Mouse (Mus musculus): ENCODE data around the gene Dpm3. TPM values are rescaled to one million over a fixed set of nuclear protein-coding genes. Genes with fewer than 3 reads are reported as not detected.

The Dpm3 gene
- polyA plus RNA-seq, 1 experiment from 2014 or later, result 152 TPM

GRCm38 (mm10) chr3:89238494-89238893 is 20.7 kb upstream of the Dpm3 start:
- ATAC-seq (ENCODE audit: low FRiP score, low TSS enrichment), result peak; percentile 12; the same call in 1 of the 2 replicates
- 43% methylated on average over 9 of the region's 12 CpGs for WGBS
- peak overlapping the region; percentile 18; the same call in 1 of the 2 replicates for H3K27ac ChIP-seq (replicated peaks)

GRCm38 (mm10) chr3:89242331-89242895 is 16.7 kb upstream of the Dpm3 start:
- H3K4me1 ChIP-seq (replicated peaks; ENCODE audit: control insufficient read depth, insufficient read depth), result peaks cover 4% of the 10 kb centered on the region; the same call in 1 of the 2 replicates
- no peaks in the 10 kb centered on the region for H3K27me3 ChIP-seq (ENCODE audit: control insufficient read depth, insufficient read depth, low read length)
- H3K9me3 ChIP-seq (ENCODE audit: control insufficient read depth, low read length), result no peaks in the 10 kb centered on the region
- DNase-seq (ENCODE audit: low spot score), result peak; percentile 84
- H3K9ac ChIP-seq (ENCODE audit: low read length), result no peak overlapping the region
- H3K4me2 ChIP-seq (replicated peaks; ENCODE audit: low read depth), result no peak overlapping the region
- no peak for TF ChIP-seq EP300 (optimal IDR thresholded peaks at IDR 0.05)
- peak; percentile 86 for TF ChIP-seq CTCF (IDR thresholded peaks at IDR 0.05; ENCODE audit: low read depth)
- no peaks in the 10 kb centered on the region for H3K36me3 ChIP-seq (ENCODE audit: control insufficient read depth, insufficient read depth, low read length)
- no peak overlapping the region for H3K27ac ChIP-seq (replicated peaks)
- ATAC-seq (ENCODE audit: low FRiP score, low TSS enrichment), result peak; percentile 25
- H3K4me3 ChIP-seq (ENCODE audit: low read depth, low read length), result no peak overlapping the region
- WGBS, result 67% methylated on average over 9 of the region's 9 CpGs

More at GRCm38 (mm10) chr3:89238494-89238893, 20.7 kb upstream of the Dpm3 start:
- Histone ChIP-seq H3K4me3 (ENCODE audit: low read depth, low read length) (no peak overlapping the region), H3K4me2 (replicated peaks; ENCODE audit: low read depth) (0 out of 2 replicates have a peak overlapping the region, but pooled peaks have one; percentile 3), H3K9ac (ENCODE audit: low read length) (no peak overlapping the region), H3K9me3 (ENCODE audit: control insufficient read depth, low read length) (no peaks in the 10 kb centered on the region), H3K36me3 (ENCODE audit: control insufficient read depth, insufficient read depth, low read length) (no peaks in the 10 kb centered on the region), H3K4me1 (replicated peaks; ENCODE audit: control insufficient read depth, insufficient read depth) (no peaks in the 10 kb centered on the region), H3K27me3 (ENCODE audit: control insufficient read depth, insufficient read depth, low read length) (no peaks in the 10 kb centered on the region)
- TF ChIP-seq CTCF (IDR thresholded peaks at IDR 0.05; ENCODE audit: low read depth) (no peak), EP300 (optimal IDR thresholded peaks at IDR 0.05) (no peak)
- DNase-seq (ENCODE audit: low spot score), result peak; percentile 75

GRCm38 (mm10) chr3:89243609-89244008 is 15.5 kb upstream of the Dpm3 start:
- H3K9me3 ChIP-seq (ENCODE audit: control insufficient read depth, low read length), result no peaks in the 10 kb centered on the region
- 25% methylated on average over 14 of the region's 14 CpGs for WGBS
- DNase-seq (ENCODE audit: low spot score) (peak; percentile 83), ATAC-seq (ENCODE audit: low FRiP score, low TSS enrichment) (peak; percentile 48)
- H3K4me1 ChIP-seq (replicated peaks; ENCODE audit: control insufficient read depth, insufficient read depth), result peaks cover 4% of the 10 kb centered on the region; the same call in 1 of the 2 replicates
- peak overlapping the region; percentile 8; the same call in 1 of the 2 replicates for H3K9ac ChIP-seq (ENCODE audit: low read length)
- H3K4me3 ChIP-seq (ENCODE audit: low read depth, low read length), result no peak overlapping the region
- no peaks in the 10 kb centered on the region for H3K27me3 ChIP-seq (ENCODE audit: control insufficient read depth, insufficient read depth, low read length)
- no peak overlapping the region for H3K4me2 ChIP-seq (replicated peaks; ENCODE audit: low read depth)
- TF ChIP-seq EP300 (optimal IDR thresholded peaks at IDR 0.05), result no peak
- TF ChIP-seq CTCF (IDR thresholded peaks at IDR 0.05; ENCODE audit: low read depth), result peak; percentile 68
- no peaks in the 10 kb centered on the region for H3K36me3 ChIP-seq (ENCODE audit: control insufficient read depth, insufficient read depth, low read length)
- H3K27ac ChIP-seq (replicated peaks), result no peak overlapping the region

- H3K9ac ChIP-seq (ENCODE audit: low read length), result no peak overlapping the region
- WGBS, result 20% methylated on average over 25 of the region's 25 CpGs
- no peaks in the 10 kb centered on the region for H3K27me3 ChIP-seq (ENCODE audit: control insufficient read depth, insufficient read depth, low read length)
- peaks cover 4% of the 10 kb centered on the region; the same call in 1 of the 2 replicates for H3K4me1 ChIP-seq (replicated peaks; ENCODE audit: control insufficient read depth, insufficient read depth)
- ATAC-seq (ENCODE audit: low FRiP score, low TSS enrichment), result peak; percentile 33
- H3K4me3 ChIP-seq (ENCODE audit: low read depth, low read length), result peak overlapping the region; percentile 58
- peak overlapping the region; percentile 90 for H3K4me2 ChIP-seq (replicated peaks; ENCODE audit: low read depth)
- H3K27ac ChIP-seq (replicated peaks), result no peak overlapping the region
- peak; percentile 54 for TF ChIP-seq CTCF (IDR thresholded peaks at IDR 0.05; ENCODE audit: low read depth)
- TF ChIP-seq EP300 (optimal IDR thresholded peaks at IDR 0.05), result no peak
- no peaks in the 10 kb centered on the region for H3K36me3 ChIP-seq (ENCODE audit: control insufficient read depth, insufficient read depth, low read length)
- H3K9me3 ChIP-seq (ENCODE audit: control insufficient read depth, low read length), result no peaks in the 10 kb centered on the region
- DNase-seq (ENCODE audit: low spot score), result peak; percentile 58
Measured at GRCm38 (mm10) chr3:89244158-89244981, 14.8 kb upstream of the Dpm3 start.

- no peak for ATAC-seq (ENCODE audit: low FRiP score, low TSS enrichment)
- TF ChIP-seq CTCF (IDR thresholded peaks at IDR 0.05; ENCODE audit: low read depth) (no peak), EP300 (optimal IDR thresholded peaks at IDR 0.05) (no peak)
- H3K36me3 ChIP-seq (ENCODE audit: control insufficient read depth, insufficient read depth, low read length), result no peaks in the 10 kb centered on the region
- peak overlapping the region; percentile 41; the same call in 1 of the 2 replicates for H3K9ac ChIP-seq (ENCODE audit: low read length)
- no peak overlapping the region for H3K27ac ChIP-seq (replicated peaks)
- DNase-seq (ENCODE audit: low spot score), result peak; percentile 51
- peaks cover 4% of the 10 kb centered on the region; the same call in 1 of the 2 replicates for H3K4me1 ChIP-seq (replicated peaks; ENCODE audit: control insufficient read depth, insufficient read depth)
- 2% methylated on average over 14 of the region's 26 CpGs for WGBS
- no peaks in the 10 kb centered on the region for H3K9me3 ChIP-seq (ENCODE audit: control insufficient read depth, low read length)
- H3K4me2 ChIP-seq (replicated peaks; ENCODE audit: low read depth), result peak overlapping the region; percentile 90
- no peaks in the 10 kb centered on the region for H3K27me3 ChIP-seq (ENCODE audit: control insufficient read depth, insufficient read depth, low read length)
- H3K4me3 ChIP-seq (ENCODE audit: low read depth, low read length), result peak overlapping the region; percentile 58
Measured at GRCm38 (mm10) chr3:89244982-89245687, 14.0 kb upstream of the Dpm3 start.
